Mouse (Mus musculus) heart, postnatal 0 days (tissue): ENCODE results near the gene Tenm3.

Experiments
- CTCF ChIP-seq: IDR thresholded peaks from 2 replicates; pipeline ENCODE4 v1.5.1; 2016; ENCODE audit warnings: antibody characterized with exemption, control low read depth, low read depth
- EP300 ChIP-seq: IDR thresholded peaks from 2 replicates; pipeline ENCODE4 v1.6.1; 2016; ENCODE audit warnings: antibody characterized with exemption, low read depth

DNA sequence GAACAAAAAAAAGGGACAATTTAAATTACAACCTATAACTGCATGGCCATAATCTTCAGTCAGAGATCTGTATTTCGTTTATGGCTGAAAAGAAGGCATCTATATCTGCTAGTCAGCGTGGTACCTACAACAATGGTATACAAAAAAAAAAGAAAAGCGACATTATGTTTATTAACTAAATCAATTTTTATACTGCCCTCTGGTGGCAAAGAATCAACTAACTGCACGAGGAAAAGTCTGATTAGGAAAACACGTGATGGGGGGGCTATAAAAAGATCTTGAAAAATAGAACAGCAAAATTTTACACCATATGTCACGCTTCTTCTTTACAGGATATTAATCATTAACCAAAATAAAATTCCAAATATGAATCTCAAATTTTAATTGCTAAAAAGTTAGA is 316.3 kb downstream of the Tenm3 start:
- TF ChIP-seq CTCF (peak; percentile 45), EP300 (no peak)
